Mouse (Mus musculus) cerebellum, adult 2 months (tissue): ENCODE results near the gene Nat8l. TPM values are rescaled to one million over a fixed set of nuclear protein-coding genes. Genes with fewer than 3 reads are reported as not detected.

ENCODE experiments used
- DNase-seq, 2 experiments: peaks; one replicate each; pipeline ENCODE4 v3.0.0; 2021
- H3K27ac ChIP-seq: fragments of 200-500 bp; 2 replicates; pipeline ENCODE4 v1.5.1; 2012; ENCODE audit warnings: low read length, control low read depth, inconsistent platforms; ENCODE audit not compliant: insufficient read depth
- H3K27me3 ChIP-seq: fragments of 200-500 bp; 2 replicates; pipeline ENCODE4 v1.6.1; 2012; ENCODE audit warnings: inconsistent platforms, mild to moderate bottlenecking, low read length, moderate library complexity; ENCODE audit not compliant: control insufficient read depth, insufficient read depth
- H3K4me1 ChIP-seq: fragments of 200-500 bp; 2 replicates; pipeline ENCODE4 v1.6.1; 2011; ENCODE audit warnings: low read length; ENCODE audit not compliant: control insufficient read depth, insufficient read depth
- H3K4me3 ChIP-seq: fragments of 200-500 bp; replicated peaks from 2 replicates; pipeline ENCODE3; 2011; ENCODE audit warnings: mild to moderate bottlenecking, low read depth, low read length, control low read depth; ENCODE audit not compliant: insufficient read depth
- CTCF ChIP-seq: fragments of 200-500 bp; IDR thresholded peaks from 2 replicates; pipeline ENCODE4 v1.5.1; 2011; ENCODE audit warnings: low read depth, mild to moderate bottlenecking, control low read depth, low read length, moderate library complexity, borderline replicate concordance; ENCODE audit not compliant: insufficient read depth
- POLR2A ChIP-seq: fragments of 200-500 bp; IDR thresholded peaks from 2 replicates; pipeline ENCODE4 v1.6.1; 2011; ENCODE audit warnings: low read length, control low read depth, borderline replicate concordance; ENCODE audit not compliant: insufficient read depth
- WGBS: fragments of 180-500 bp; shearing (Covaris S2); methylation state at CpG from one replicate; pipeline ENCODE4 v1.1.7; 2018; 5-methylcytosine and 5-hydroxymethylcytosine counted together
- polyA plus RNA-seq: library from polyadenylated mRNA; depleted of rRNA; stranded (reverse); fragments of >200 nt; gene quantifications from 2 replicates; pipeline ENCODE4 v1.2.3, GENCODE M21; 2012

Gene Nat8l
- polyA plus RNA-seq, 1 experiment, result 190 TPM

- H3K4me3 ChIP-seq, result peak overlapping the region; percentile 96
- H3K27ac ChIP-seq, result peak overlapping the region; percentile 22; the same call in 1 of the 2 replicates
- 16% methylated on average over 20 of the region's 20 CpGs for WGBS
- peaks cover 35% of the 10 kb centered on the region for H3K4me1 ChIP-seq
- TF ChIP-seq POLR2A, result no peak
- peak; percentile 42 to 55 for DNase-seq
- no peaks in the 10 kb centered on the region for H3K27me3 ChIP-seq
Measured at GRCm38 (mm10) chr5:33997829-33998504, 2.2 kb downstream of the Nat8l start.

GRCm38 (mm10) chr5:33998505-33998877, 2.7 kb downstream of the Nat8l start:
- Histone ChIP-seq H3K27me3 (no peaks in the 10 kb centered on the region), H3K27ac (no peak overlapping the region), H3K4me1 (peaks cover 37% of the 10 kb centered on the region), H3K4me3 (peak overlapping the region; percentile 96)
- 28% methylated on average over 3 of the region's 3 CpGs for WGBS
- DNase-seq, result no peak
- no peak for TF ChIP-seq CTCF
- TF ChIP-seq POLR2A, result no peak

- no peak overlapping the region for H3K4me3 ChIP-seq
- H3K27ac ChIP-seq, result no peak overlapping the region
- no peak for TF ChIP-seq CTCF
- TF ChIP-seq POLR2A, result no peak
- H3K27me3 ChIP-seq, result no peaks in the 10 kb centered on the region
- H3K4me1 ChIP-seq, result peaks cover 37% of the 10 kb centered on the region
- peak in 1 of 2 experiments; percentile 42 for DNase-seq
- WGBS, result 32% methylated on average over 6 of the region's 6 CpGs
Measured at GRCm38 (mm10) chr5:33999466-34000090, 3.8 kb downstream of the Nat8l start.

DNA sequence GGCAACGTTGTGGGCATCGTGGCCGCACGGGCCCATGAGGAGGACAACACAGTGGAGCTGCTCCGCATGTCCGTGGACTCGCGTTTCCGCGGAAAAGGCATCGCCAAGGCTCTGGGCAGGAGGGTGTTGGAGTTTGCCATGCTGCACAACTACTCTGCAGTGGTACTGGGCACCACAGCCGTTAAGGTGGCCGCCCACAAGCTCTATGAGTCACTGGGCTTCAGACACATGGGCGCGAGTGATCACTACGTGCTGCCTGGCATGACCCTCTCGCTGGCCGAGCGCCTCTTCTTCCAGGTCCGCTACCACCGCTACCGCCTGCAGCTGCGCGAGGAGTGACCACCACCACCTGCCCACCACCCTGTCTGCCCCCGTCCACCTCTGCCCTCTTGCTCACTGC, 5.0 kb downstream of the Nat8l start:
- DNase-seq, result no peak
- peaks cover 35% of the 10 kb centered on the region for H3K4me1 ChIP-seq
- no peak overlapping the region for H3K4me3 ChIP-seq
- 92% methylated on average over 25 of the region's 25 CpGs for WGBS
- no peak overlapping the region for H3K27ac ChIP-seq
- TF ChIP-seq CTCF (no peak), POLR2A (no peak)
- no peaks in the 10 kb centered on the region for H3K27me3 ChIP-seq

- 71% methylated on average over 1 of the region's 1 CpGs for WGBS
- no peak overlapping the region for H3K27ac ChIP-seq
- no peak overlapping the region for H3K4me3 ChIP-seq
- DNase-seq, result no peak
- TF ChIP-seq CTCF, result no peak
- no peak for TF ChIP-seq POLR2A
- H3K27me3 ChIP-seq, result no peaks in the 10 kb centered on the region
- H3K4me1 ChIP-seq, result peaks cover 39% of the 10 kb centered on the region
Measured at GRCm38 (mm10) chr5:34001401-34001800, 5.6 kb downstream of the Nat8l start.

GRCm38 (mm10) chr5:34002636-34003035, 6.9 kb downstream of the Nat8l start:
- Histone ChIP-seq H3K27me3 (no peaks in the 10 kb centered on the region), H3K4me1 (peaks cover 42% of the 10 kb centered on the region), H3K27ac (no peak overlapping the region), H3K4me3 (no peak overlapping the region)
- DNase-seq, result peak in 1 of 2 experiments; percentile 8
- no peak for TF ChIP-seq POLR2A
- no peak for TF ChIP-seq CTCF
- 77% methylated on average over 4 of the region's 4 CpGs for WGBS

DNA sequence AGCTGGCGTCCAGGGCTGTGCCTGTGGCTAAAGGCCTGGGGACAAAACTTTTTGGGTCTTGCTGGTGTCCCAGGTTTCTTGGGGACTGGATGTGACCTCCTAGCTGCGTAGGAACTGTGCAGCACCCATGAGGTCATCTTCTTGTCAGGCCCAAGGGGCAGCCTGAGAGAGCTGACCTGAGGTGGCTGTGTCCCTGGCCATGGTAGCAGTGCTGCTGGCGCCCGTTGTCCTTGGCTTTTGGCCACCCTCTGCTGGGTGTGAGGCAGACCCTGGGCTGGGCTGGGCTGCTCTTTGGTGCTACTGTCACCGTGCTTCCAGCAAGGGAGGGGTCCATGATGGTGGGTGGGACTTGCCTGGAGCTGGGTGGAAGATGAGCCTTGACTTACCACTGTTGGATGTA, 8.8 kb downstream of the Nat8l start:
- Histone ChIP-seq H3K27ac (no peak overlapping the region), H3K4me1 (peaks cover 30% of the 10 kb centered on the region), H3K27me3 (no peaks in the 10 kb centered on the region), H3K4me3 (no peak overlapping the region)
- peak in 1 of 2 experiments; percentile 15 for DNase-seq
- TF ChIP-seq POLR2A, result no peak
- no peak for TF ChIP-seq CTCF
- WGBS, result 38% methylated on average over 5 of the region's 5 CpGs

GRCm38 (mm10) chr5:34006832-34007231, 11.0 kb downstream of the Nat8l start:
- peak in 1 of 2 experiments; percentile 5 for DNase-seq
- H3K4me3 ChIP-seq, result no peak overlapping the region
- TF ChIP-seq POLR2A, result no peak
- TF ChIP-seq CTCF, result no peak
- peaks cover 13% of the 10 kb centered on the region for H3K4me1 ChIP-seq
- no peak overlapping the region for H3K27ac ChIP-seq
- no peaks in the 10 kb centered on the region for H3K27me3 ChIP-seq
- 13% methylated on average over 4 of the region's 4 CpGs for WGBS
